Mouse (Mus musculus): ENCODE data around the gene Man2a1. TPM values are rescaled to one million over a fixed set of nuclear protein-coding genes. Genes with fewer than 3 reads are reported as not detected.

The Man2a1 gene
- polyA plus RNA-seq, 1 experiment from 2014 or later = 6.1 TPM

DNA sequence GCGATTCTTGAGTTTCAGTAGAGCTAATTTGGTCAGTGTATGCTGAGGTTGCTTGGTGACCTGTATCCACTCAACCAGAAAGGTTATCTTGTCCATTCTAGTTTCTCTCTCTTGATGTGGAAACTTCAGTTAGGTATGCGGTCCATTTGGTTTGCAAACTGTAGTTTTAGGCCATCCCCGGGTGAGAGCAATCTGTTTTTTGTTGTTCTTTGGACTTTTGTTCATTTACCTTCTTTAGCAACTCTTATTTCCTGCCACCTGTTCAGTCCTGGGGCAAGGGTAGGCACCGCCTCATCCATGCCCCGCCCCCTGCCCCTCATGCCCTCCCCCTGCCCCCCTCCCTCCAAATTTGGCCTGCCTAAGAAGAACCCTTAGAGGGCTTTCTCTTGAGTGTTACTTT lies 3.6 kb downstream of the Man2a1 start:
- H3K4me2 ChIP-seq = peak overlapping the region; percentile 98
- H3K9ac ChIP-seq = no peak overlapping the region
- no peak overlapping the region for H3K27ac ChIP-seq
- peaks cover 46% of the 10 kb centered on the region for H3K4me1 ChIP-seq
- WGBS = 79% methylated on average over 5 of the region's 5 CpGs
- H3K36me3 ChIP-seq (replicated peaks) = no peaks in the 10 kb centered on the region
- no peaks in the 10 kb centered on the region for H3K9me3 ChIP-seq
- H3K27me3 ChIP-seq (replicated peaks) = no peaks in the 10 kb centered on the region
- no peak for ATAC-seq (replicated peaks)
- no peak overlapping the region for H3K4me3 ChIP-seq

DNA sequence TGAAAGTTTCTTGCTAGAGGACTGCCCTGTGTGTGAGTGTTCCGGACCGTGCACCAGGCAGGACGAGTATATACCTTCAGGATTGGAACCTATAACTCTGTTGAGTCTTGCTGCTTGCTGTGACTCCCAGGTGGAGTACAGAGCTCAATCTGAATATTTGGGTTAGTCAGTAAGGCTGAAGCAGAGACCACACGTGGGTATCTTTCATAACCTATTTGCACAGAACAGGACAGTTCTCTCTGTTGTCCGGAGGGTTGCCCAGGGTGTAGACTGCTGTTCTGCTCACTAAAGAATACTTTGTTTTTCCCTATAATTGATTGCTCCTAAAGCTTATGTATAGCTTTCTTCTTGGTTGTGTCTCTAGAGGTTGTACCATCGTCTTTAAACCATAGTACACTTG lies 7.7 kb downstream of the Man2a1 start:
- no peak for ATAC-seq (replicated peaks)
- no peaks in the 10 kb centered on the region for H3K36me3 ChIP-seq (replicated peaks)
- 91% methylated on average over 6 of the region's 6 CpGs for WGBS
- H3K4me3 ChIP-seq = no peak overlapping the region
- peaks cover 23% of the 10 kb centered on the region for H3K4me1 ChIP-seq
- H3K4me2 ChIP-seq = no peak overlapping the region
- no peak overlapping the region for H3K27ac ChIP-seq
- H3K27me3 ChIP-seq (replicated peaks) = no peaks in the 10 kb centered on the region
- H3K9me3 ChIP-seq = no peaks in the 10 kb centered on the region
- H3K9ac ChIP-seq = no peak overlapping the region

- Histone ChIP-seq H3K27ac (no peak overlapping the region), H3K9me3 (no peaks in the 10 kb centered on the region)
- WGBS = 80% methylated on average over 6 of the region's 6 CpGs
These were observed 8.5 kb downstream of the Man2a1 start for GRCm38 (mm10) chr17:64608923-64609598.

GRCm38 (mm10) chr17:64609741-64610140 lies 9.2 kb downstream of the Man2a1 start:
- H3K4me3 ChIP-seq = no peak overlapping the region
- H3K4me2 ChIP-seq = no peak overlapping the region
- H3K9ac ChIP-seq = no peak overlapping the region
- ATAC-seq (replicated peaks) = no peak
- H3K36me3 ChIP-seq (replicated peaks) = no peaks in the 10 kb centered on the region
- WGBS = 32% methylated on average over 3 of the region's 3 CpGs
- H3K9me3 ChIP-seq = no peaks in the 10 kb centered on the region
- H3K27me3 ChIP-seq (replicated peaks) = no peaks in the 10 kb centered on the region
- no peak overlapping the region for H3K27ac ChIP-seq
- H3K4me1 ChIP-seq = peaks cover 11% of the 10 kb centered on the region

More at GRCm38 (mm10) chr17:64608923-64609598, 8.5 kb downstream of the Man2a1 start:
- Histone ChIP-seq H3K4me3 (no peak overlapping the region), H3K4me2 (no peak overlapping the region), H3K4me1 (peaks cover 17% of the 10 kb centered on the region), H3K9ac (no peak overlapping the region), H3K36me3 (replicated peaks) (no peaks in the 10 kb centered on the region), H3K27me3 (replicated peaks) (no peaks in the 10 kb centered on the region)
- ATAC-seq (replicated peaks) = no peak

DNA sequence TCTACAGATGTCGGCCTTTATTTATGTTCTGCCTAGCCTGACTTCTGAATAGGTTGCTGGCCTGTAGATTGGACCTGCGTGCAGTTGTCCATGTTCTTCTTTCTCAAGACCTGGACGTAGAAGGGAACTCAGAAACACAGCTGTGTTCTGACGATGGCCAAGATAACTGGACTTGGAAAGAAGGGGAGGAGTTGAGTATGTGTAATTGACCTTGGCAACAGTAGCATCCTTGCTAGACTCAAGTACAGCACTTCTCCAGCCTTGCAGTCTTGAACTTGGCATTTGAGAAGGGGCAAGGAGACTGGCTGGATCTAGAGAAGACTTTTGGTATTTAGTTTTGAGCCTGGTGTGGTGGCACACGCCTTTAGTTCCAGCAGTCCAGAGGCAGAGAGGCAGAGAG lies 10.9 kb downstream of the Man2a1 start:
- Histone ChIP-seq H3K36me3 (replicated peaks) (no peaks in the 10 kb centered on the region), H3K4me3 (no peak overlapping the region), H3K9me3 (no peaks in the 10 kb centered on the region), H3K9ac (no peak overlapping the region), H3K4me2 (no peak overlapping the region), H3K27me3 (replicated peaks) (no peaks in the 10 kb centered on the region), H3K4me1 (no peaks in the 10 kb centered on the region), H3K27ac (no peak overlapping the region)
- 91% methylated on average over 5 of the region's 5 CpGs for WGBS
- ATAC-seq (replicated peaks) = no peak

DNA sequence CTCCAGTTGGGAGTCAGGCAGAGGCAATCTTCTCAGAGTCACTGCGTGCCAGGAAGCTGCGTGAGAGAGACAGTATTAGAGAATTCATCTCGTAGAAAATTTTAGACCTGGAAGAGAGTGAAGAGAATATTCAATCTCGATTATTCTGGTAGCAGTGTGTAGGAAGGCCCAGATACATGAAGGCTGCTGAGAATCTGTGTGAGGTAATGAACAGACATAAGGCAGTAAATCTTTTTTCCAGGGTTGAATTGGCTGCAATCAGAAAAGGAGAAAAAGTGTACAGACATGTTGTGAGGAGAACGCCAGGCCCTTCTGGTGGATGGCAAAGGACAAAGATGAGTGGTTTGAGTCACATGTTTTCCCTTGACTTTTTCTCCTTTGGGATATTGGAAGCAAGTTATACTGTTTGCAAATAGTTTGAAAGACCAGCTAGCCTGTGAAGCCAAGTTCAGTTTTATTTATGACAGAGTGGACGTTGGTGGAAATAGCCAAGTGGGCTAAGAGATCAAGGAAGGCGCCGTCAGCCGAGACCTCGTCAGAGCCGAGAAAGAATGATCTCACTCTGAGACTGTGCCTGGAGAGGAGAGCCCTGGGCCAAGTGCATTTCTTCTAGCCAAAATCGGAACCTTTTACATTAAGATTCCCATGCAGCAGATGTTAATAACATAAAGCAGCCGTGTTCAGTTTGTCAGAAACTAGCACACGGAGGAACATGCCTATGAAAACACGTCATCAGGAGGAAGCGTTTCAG lies 11.8 kb downstream of the Man2a1 start:
- H3K27ac ChIP-seq = no peak overlapping the region
- no peaks in the 10 kb centered on the region for H3K9me3 ChIP-seq
- no peaks in the 10 kb centered on the region for H3K4me1 ChIP-seq
- ATAC-seq (replicated peaks) = no peak
- 93% methylated on average over 16 of the region's 16 CpGs for WGBS
- H3K4me2 ChIP-seq = no peak overlapping the region
- H3K9ac ChIP-seq = no peak overlapping the region
- no peaks in the 10 kb centered on the region for H3K27me3 ChIP-seq (replicated peaks)
- H3K4me3 ChIP-seq = no peak overlapping the region
- no peaks in the 10 kb centered on the region for H3K36me3 ChIP-seq (replicated peaks)

GRCm38 (mm10) chr17:64612930-64613329 lies 12.4 kb downstream of the Man2a1 start:
- H3K36me3 ChIP-seq (replicated peaks) = no peaks in the 10 kb centered on the region
- H3K4me2 ChIP-seq = no peak overlapping the region
- ATAC-seq (replicated peaks) = no peak
- no peak overlapping the region for H3K9ac ChIP-seq
- WGBS = 94% methylated on average over 3 of the region's 3 CpGs
- no peak overlapping the region for H3K4me3 ChIP-seq
- H3K27ac ChIP-seq = no peak overlapping the region
- H3K4me1 ChIP-seq = no peaks in the 10 kb centered on the region
- no peaks in the 10 kb centered on the region for H3K27me3 ChIP-seq (replicated peaks)
- no peaks in the 10 kb centered on the region for H3K9me3 ChIP-seq

DNA sequence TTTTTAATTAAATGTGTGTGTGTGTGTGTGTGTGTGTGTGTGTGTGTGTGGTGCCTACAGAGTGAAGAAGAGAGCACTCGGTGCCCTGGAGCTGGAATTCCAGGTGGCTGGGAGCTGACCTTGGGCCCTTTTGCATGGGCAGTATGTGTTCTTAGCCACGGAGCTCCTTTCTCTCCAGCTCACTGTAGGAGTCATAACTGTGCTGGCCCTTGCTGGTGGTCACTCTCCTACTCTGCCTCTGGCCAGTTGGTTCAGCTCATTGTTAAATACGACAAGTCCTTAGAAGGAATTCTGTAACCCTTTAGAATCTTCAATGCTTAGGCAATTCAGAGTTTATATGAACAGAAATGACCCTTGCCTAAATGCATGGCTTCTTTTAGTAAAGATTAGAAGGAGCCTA lies 12.8 kb downstream of the Man2a1 start:
- Histone ChIP-seq H3K9me3 (no peaks in the 10 kb centered on the region), H3K4me1 (no peaks in the 10 kb centered on the region), H3K4me2 (no peak overlapping the region), H3K4me3 (no peak overlapping the region), H3K9ac (no peak overlapping the region), H3K36me3 (replicated peaks) (no peaks in the 10 kb centered on the region), H3K27me3 (replicated peaks) (no peaks in the 10 kb centered on the region), H3K27ac (no peak overlapping the region)
- no peak for ATAC-seq (replicated peaks)
- WGBS = 74% methylated on average over 3 of the region's 3 CpGs

DNA sequence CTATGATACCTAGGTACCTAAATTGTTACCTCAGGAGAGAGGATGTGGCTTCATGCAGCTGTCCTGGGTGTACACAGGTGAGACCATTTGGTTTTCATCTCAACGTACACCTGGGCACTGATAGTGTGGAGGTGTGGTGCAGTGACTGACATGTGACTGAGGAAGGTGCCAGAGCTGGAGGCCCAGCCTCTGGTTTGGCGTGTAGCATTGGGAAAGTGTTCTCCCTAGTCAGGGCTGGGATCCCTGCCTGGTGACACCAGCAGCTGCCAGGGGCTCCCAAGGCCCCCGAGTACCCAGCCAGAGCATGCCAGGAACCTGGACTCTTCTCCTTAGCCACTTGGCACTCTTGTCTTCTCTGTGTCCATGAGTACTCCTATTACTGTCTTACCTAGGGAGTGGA lies 14.3 kb downstream of the Man2a1 start:
- H3K36me3 ChIP-seq (replicated peaks) = no peaks in the 10 kb centered on the region
- WGBS = 97% methylated on average over 3 of the region's 3 CpGs
- H3K27ac ChIP-seq = no peak overlapping the region
- H3K4me2 ChIP-seq = no peak overlapping the region
- no peak overlapping the region for H3K9ac ChIP-seq
- H3K4me1 ChIP-seq = peaks cover 3% of the 10 kb centered on the region; the same call in 1 of the 2 replicates
- ATAC-seq (replicated peaks) = no peak
- no peak overlapping the region for H3K4me3 ChIP-seq
- H3K9me3 ChIP-seq = no peaks in the 10 kb centered on the region
- no peaks in the 10 kb centered on the region for H3K27me3 ChIP-seq (replicated peaks)

GRCm38 (mm10) chr17:64615420-64615819 lies 14.9 kb downstream of the Man2a1 start:
- H3K27me3 ChIP-seq (replicated peaks) = no peaks in the 10 kb centered on the region
- no peak for ATAC-seq (replicated peaks)

GRCm38 (mm10) chr17:64616259-64616658 lies 15.7 kb downstream of the Man2a1 start:
- Histone ChIP-seq H3K27ac (no peak overlapping the region), H3K9ac (no peak overlapping the region), H3K4me3 (no peak overlapping the region), H3K4me2 (no peak overlapping the region), H3K36me3 (replicated peaks) (no peaks in the 10 kb centered on the region), H3K9me3 (no peaks in the 10 kb centered on the region), H3K4me1 (peaks cover 10% of the 10 kb centered on the region; the same call in 1 of the 2 replicates), H3K27me3 (replicated peaks) (no peaks in the 10 kb centered on the region)
- 90% methylated on average over 6 of the region's 6 CpGs for WGBS
- no peak for ATAC-seq (replicated peaks)

More at GRCm38 (mm10) chr17:64615420-64615819, 14.9 kb downstream of the Man2a1 start:
- Histone ChIP-seq H3K27ac (no peak overlapping the region), H3K4me3 (no peak overlapping the region), H3K9me3 (no peaks in the 10 kb centered on the region), H3K4me1 (peaks cover 7% of the 10 kb centered on the region; the same call in 1 of the 2 replicates), H3K9ac (no peak overlapping the region), H3K4me2 (no peak overlapping the region), H3K36me3 (replicated peaks) (no peaks in the 10 kb centered on the region)
- 81% methylated on average over 6 of the region's 6 CpGs for WGBS

DNA sequence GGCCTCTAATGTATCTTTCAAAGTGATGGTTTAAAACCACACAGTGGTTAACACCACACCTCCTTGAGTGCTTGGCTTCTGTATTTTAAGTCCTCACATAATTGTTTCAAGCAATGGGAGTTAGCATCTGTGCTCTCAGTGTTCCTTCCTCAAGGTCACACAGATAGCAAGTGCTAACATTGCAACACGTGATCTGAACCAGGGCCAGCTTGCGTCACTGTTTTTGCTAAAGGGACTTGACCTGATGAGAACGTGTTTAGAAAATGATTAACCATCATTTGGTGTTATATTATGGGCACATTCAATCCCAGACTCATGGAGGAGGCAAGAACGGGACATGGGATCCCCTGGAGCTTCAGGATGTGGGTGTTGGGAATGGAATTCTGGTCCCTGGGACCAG lies 17.3 kb downstream of the Man2a1 start:
- H3K4me1 ChIP-seq = peaks cover 13% of the 10 kb centered on the region; the same call in 1 of the 2 replicates
- no peak for ATAC-seq (replicated peaks)
- H3K4me2 ChIP-seq = no peak overlapping the region
- H3K9me3 ChIP-seq = no peaks in the 10 kb centered on the region
- WGBS = 87% methylated on average over 4 of the region's 4 CpGs
- no peak overlapping the region for H3K9ac ChIP-seq
- H3K36me3 ChIP-seq (replicated peaks) = no peaks in the 10 kb centered on the region
- no peak overlapping the region for H3K4me3 ChIP-seq
- no peak overlapping the region for H3K27ac ChIP-seq
- no peaks in the 10 kb centered on the region for H3K27me3 ChIP-seq (replicated peaks)

DNA sequence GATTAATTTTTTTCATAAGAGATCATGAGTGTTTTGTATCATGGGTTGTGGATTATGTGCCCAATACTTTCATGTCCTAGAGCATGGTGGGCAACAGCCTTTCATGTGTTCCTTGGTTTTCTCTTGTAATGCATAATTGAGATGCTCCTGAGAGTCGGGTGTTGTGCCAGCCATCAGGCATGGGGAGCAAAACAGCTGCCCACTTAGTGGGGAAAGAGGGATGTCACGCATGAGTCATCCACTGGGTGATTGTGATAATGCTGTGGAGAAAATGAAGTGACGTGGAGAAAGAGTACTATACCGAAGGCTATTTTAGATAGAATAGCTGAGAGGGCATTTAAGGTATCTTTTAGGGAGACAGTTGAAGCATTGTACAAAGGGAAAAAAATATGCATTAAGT lies 18.5 kb downstream of the Man2a1 start:
- H3K27ac ChIP-seq = no peak overlapping the region
- peaks cover 13% of the 10 kb centered on the region; the same call in 1 of the 2 replicates for H3K4me1 ChIP-seq
- WGBS = 73% methylated on average over 4 of the region's 4 CpGs
- H3K9ac ChIP-seq = no peak overlapping the region
- no peaks in the 10 kb centered on the region for H3K36me3 ChIP-seq (replicated peaks)
- no peak overlapping the region for H3K4me3 ChIP-seq
- H3K27me3 ChIP-seq (replicated peaks) = no peaks in the 10 kb centered on the region
- ATAC-seq (replicated peaks) = no peak
- no peaks in the 10 kb centered on the region for H3K9me3 ChIP-seq
- no peak overlapping the region for H3K4me2 ChIP-seq
